Mouse (Mus musculus) testis, adult 2 months (tissue): ENCODE results near the gene Smg8. TPM values are rescaled to one million over a fixed set of nuclear protein-coding genes. Genes with fewer than 3 reads are reported as not detected.
A peak's percentile ranks its signal among the peaks of the same experiment; 100 is the strongest.
"Not testable (repeated sequence)": the region's sequence is repeated elsewhere in the genome, so short reads cannot be mapped to it uniquely, and the experiment has no call there.

Source experiments
- H3K27ac ChIP-seq: fragments of 200-500 bp; 2 replicates; pipeline ENCODE4 v1.5.1; 2012; ENCODE audit warnings: low read depth, low read length; ENCODE audit not compliant: control insufficient read depth, insufficient read depth
- H3K27me3 ChIP-seq: fragments of 200-500 bp; 2 replicates; pipeline ENCODE4 v1.6.1; 2012; ENCODE audit warnings: mild to moderate bottlenecking, low read length, moderate library complexity; ENCODE audit not compliant: control insufficient read depth, insufficient read depth
- H3K36me3 ChIP-seq: fragments of 200-500 bp; 2 replicates; pipeline ENCODE4 v1.6.1; 2012; ENCODE audit warnings: mild to moderate bottlenecking, low read length; ENCODE audit not compliant: control insufficient read depth, insufficient read depth
- H3K4me1 ChIP-seq: fragments of 200-500 bp; 2 replicates; pipeline ENCODE4 v1.6.1; 2012; ENCODE audit warnings: low read length; ENCODE audit not compliant: control insufficient read depth, insufficient read depth
- H3K4me3 ChIP-seq: fragments of 200-500 bp; 2 replicates; pipeline ENCODE4 v1.5.1; 2012; ENCODE audit warnings: low read depth, mild to moderate bottlenecking, low read length, moderate library complexity, mixed read lengths; ENCODE audit not compliant: control insufficient read depth
- CTCF ChIP-seq: fragments of 200-500 bp; IDR thresholded peaks from 2 replicates; pipeline ENCODE4 v1.5.1; 2012; ENCODE audit warnings: low read depth, mild to moderate bottlenecking, inconsistent platforms, low read length, moderate library complexity; ENCODE audit not compliant: control insufficient read depth, insufficient read depth, insufficient replicate concordance
- POLR2A ChIP-seq: fragments of 200-500 bp; IDR thresholded peaks from 2 replicates; pipeline ENCODE4 v1.6.1; 2012; ENCODE audit warnings: low read depth, mild to moderate bottlenecking, inconsistent platforms, low read length, moderate library complexity; ENCODE audit not compliant: control insufficient read depth
- polyA plus RNA-seq: library from polyadenylated mRNA; depleted of rRNA; stranded (reverse); fragments of >200 nt; gene quantifications from 2 replicates; pipeline ENCODE4 v1.2.3, GENCODE M21; 2012

Smg8 gene
- polyA plus RNA-seq, 1 experiment: 8.0 TPM

DNA sequence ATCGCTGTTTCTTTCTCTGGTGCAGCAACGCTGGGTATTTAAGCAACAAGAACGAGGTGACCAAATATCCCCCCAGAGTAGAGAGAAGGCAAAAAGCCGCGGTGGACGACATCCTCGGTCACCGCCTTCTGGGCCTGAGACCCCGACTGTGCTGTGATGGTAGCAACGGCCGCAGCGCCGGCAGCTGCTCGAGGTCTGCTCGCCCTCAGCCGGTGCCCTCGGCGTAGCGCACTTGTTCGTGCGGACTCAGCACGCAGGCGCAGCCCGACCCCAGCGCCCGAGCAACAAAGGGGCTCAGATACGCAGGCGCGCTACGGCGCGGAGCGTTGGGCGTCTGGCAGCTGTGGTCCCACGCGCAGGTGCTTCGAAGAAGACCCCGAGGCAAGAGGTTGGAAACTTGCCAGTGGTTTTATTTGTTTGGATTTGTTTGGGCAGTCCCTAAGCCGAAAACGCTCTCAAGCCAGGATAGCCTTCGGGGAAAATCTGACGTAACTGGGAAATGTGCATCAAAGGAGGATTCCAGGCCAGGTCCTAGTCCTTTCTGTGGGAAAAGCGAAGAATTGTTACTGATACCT is 12.6 kb downstream of the Smg8 start, which contains the start of gene Gdpd1:
Gene Gdpd1 (minus strand): TSS at position 197 of the 575 bp plus-strand sequence.
- H3K4me3 ChIP-seq: peak within 1 kb of the TSS; percentile 98
- no peaks in the 10 kb centered on the region for H3K27me3 ChIP-seq
- H3K27ac ChIP-seq: peak within 1 kb of the TSS; percentile 97
- TF ChIP-seq CTCF (peak; percentile 18; the same call in 1 of the 2 replicates), POLR2A (peak; percentile 97)
- H3K4me1 ChIP-seq: peaks cover 5% of the 10 kb centered on the region
- H3K36me3 ChIP-seq: peaks cover 5% of the 10 kb centered on the region

DNA sequence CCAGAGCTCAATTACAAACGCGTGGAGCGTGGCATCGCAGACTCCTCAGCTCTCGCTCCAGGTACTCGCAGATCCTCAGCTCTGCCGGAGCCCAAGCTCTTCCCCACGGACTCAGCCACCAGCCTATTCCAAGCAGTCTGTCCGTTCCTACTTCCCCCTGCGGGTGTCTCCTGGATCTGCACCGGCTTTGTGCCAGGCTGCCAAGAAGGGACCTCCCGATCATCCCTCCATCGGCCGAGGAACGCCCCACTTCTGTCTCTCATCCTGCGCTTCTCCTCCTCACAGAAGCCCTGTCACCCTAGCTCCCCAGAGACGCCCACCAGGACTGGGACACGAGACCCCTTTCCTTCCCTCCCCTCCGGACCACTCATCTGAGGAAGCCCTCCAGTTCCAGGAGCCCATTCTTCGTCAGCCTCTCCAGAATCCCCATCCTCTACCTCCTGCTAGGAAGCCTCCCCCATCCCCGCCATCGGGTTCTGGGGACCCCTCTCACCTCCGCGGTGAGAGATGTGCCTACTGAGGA is 13.2 kb downstream of the Smg8 start:
- Histone ChIP-seq H3K27ac (peak overlapping the region; percentile 97), H3K4me1 (peaks cover 5% of the 10 kb centered on the region), H3K4me3 (peak overlapping the region; percentile 98), H3K36me3 (peaks cover 5% of the 10 kb centered on the region), H3K27me3 (no peaks in the 10 kb centered on the region)
- peak; percentile 52; the same call in 1 of the 2 replicates for TF ChIP-seq CTCF
- peak; percentile 27; the same call in 1 of the 2 replicates for TF ChIP-seq POLR2A

DNA sequence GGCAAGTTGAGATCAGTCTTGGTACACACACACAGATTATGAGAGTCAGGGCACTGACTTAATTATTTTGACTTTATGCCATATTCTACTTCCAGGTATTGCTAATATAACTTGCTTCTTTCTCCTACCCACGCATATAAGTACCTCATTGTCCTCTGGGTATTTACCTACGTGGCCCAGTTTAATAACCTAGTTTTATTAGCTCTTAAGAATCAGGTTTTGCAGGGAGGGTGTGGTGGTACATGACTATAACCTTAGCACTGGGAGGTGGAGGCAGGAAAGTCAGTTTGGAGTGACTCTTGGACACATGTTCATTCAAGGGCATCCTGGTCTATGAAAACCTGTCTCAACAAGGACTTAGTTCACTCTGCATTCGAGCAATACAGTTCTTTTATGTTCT is 24.5 kb downstream of the Smg8 start:
- no peak overlapping the region for H3K27ac ChIP-seq

DNA sequence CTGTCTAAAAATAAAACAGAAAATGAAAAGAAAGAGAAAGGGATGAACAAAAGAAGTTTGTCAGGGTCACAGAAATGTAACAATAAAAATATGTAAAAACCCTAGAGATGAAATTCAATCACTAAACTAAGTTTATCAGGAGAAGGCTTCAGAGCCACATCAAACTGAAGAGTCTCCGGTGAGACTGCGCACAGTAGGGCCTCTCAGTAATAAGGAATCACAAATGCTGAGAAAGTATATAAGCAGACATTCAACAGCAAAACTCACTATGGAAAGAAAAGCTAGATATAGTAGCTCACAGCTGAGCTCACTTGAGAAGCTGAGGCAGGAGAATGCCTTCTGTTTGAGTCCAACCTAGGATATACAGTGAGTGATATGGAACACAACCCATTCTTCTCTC is 26.2 kb downstream of the Smg8 start:
- TF ChIP-seq CTCF: no peak
- no peak for TF ChIP-seq POLR2A
- no peaks in the 10 kb centered on the region for H3K27me3 ChIP-seq
- no peak overlapping the region for H3K27ac ChIP-seq
- H3K4me3 ChIP-seq: no peak overlapping the region
- H3K36me3 ChIP-seq: no peaks in the 10 kb centered on the region; the same call in 1 of the 2 replicates
- no peaks in the 10 kb centered on the region for H3K4me1 ChIP-seq

More for the DNA sequence above, 24.5 kb downstream of the Smg8 start:
- H3K4me3 ChIP-seq: no peak overlapping the region
- TF ChIP-seq CTCF (no peak), POLR2A (no peak)
- H3K27me3 ChIP-seq: no peaks in the 10 kb centered on the region
- no peaks in the 10 kb centered on the region; the same call in 1 of the 2 replicates for H3K36me3 ChIP-seq
- H3K4me1 ChIP-seq: no peaks in the 10 kb centered on the region

DNA sequence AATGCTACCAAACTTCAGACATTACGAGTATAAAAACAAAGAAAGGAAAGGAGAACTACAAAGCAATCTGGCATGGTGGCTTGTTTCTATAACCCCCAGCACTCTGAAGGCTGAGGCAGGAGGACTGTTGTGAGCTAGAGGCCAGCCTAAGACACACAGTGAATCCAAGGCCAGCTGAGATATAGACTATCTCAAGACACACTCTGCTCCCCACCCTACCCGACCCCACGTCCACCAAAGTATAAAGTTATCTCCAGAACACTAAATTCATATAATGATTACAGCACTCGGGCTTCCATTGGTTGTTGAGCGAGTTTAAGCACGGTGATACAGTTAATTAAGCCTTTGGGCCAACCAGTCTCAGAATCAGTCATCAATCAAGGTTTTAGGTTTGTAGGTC is 30.3 kb downstream of the Smg8 start:
- Histone ChIP-seq H3K27ac (no peak overlapping the region), H3K4me1 (no peaks in the 10 kb centered on the region), H3K27me3 (no peaks in the 10 kb centered on the region), H3K36me3 (no peaks in the 10 kb centered on the region; the same call in 1 of the 2 replicates), H3K4me3 (no peak overlapping the region)
- TF ChIP-seq CTCF (no peak), POLR2A (no peak)

DNA sequence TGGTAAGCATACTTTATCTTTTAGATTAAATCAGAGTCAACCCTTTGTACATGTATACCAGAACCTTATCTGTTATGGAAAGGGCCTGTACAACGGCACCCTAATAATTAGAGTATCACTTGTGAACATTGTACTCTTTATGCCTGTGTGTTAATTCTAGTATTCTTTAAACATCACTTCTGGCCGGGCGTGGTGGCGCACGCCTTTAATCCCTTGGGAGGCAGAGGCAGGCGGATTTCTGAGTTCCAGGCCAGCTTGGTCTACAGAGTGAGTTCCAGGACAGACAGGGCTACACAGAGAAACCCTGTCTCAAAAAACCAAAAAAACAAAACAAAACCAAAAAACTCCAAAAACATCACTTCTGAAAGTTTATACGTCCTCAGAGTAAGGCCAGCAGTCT is 37.7 kb downstream of the Smg8 start:
- not testable (repeated sequence) for H3K4me3 ChIP-seq, H3K36me3 ChIP-seq, H3K4me1 ChIP-seq, H3K27ac ChIP-seq, H3K27me3 ChIP-seq

DNA sequence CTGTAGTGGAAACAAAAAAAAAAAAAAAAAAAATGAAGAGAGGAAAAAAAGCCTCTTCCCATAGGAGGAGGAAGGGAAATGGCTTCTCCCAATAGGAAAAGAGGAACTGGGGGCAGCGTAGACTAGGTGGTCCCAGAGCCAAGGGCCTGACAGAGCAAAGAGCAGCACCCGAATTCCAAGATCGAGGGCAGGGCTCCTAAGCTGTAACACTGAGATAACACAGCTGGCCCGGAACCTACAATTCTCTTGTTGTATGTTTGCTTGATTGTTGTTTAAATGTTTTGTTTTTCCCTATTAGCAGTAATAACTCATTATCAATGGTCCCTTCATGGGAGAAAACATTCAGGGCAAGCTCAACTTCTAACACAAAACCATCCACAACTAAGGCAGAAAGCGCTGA is 39.6 kb downstream of the Smg8 start:
- H3K4me1 ChIP-seq: no peaks in the 10 kb centered on the region
- H3K27me3 ChIP-seq: no peaks in the 10 kb centered on the region
- no peak overlapping the region for H3K27ac ChIP-seq
- H3K4me3 ChIP-seq: no peak overlapping the region
- peaks cover 4% of the 10 kb centered on the region for H3K36me3 ChIP-seq
- TF ChIP-seq CTCF (no peak), POLR2A (no peak)
